Mouse (Mus musculus) natural killer cell, adult 2 months (primary cell): ENCODE data around the gene Atg2a.
"Not testable (repeated sequence)": the region's sequence is repeated elsewhere in the genome, so short reads cannot be mapped to it uniquely, and the experiment has no call there.

Source experiments
- DNase-seq, 2 experiments: peaks; one replicate each; pipeline ENCODE4 v3.0.0; 2022; ENCODE audit warnings: low spot score in 2 of 2

The Atg2a gene

GRCm38 (mm10) chr19:6276426-6277421 is 35.3 kb downstream of the Atg2a start, which contains the start of gene Ehd1:
Gene Ehd1, plus strand, starts transcription at chr19:6276725.
- DNase-seq: peak; percentile 94 to 98

GRCm38 (mm10) chr19:6277661-6278438 is 36.4 kb downstream of the Atg2a start:
- DNase-seq: peak in 1 of 2 experiments; percentile 68

- no peak for DNase-seq
Measured at GRCm38 (mm10) chr19:6278439-6279073, 37.1 kb downstream of the Atg2a start.

- no peak for DNase-seq
Measured at GRCm38 (mm10) chr19:6279481-6280144, 38.1 kb downstream of the Atg2a start.

- DNase-seq: no peak
Measured at GRCm38 (mm10) chr19:6280554-6280953, 39.1 kb downstream of the Atg2a start.

- DNase-seq: no peak
Measured at GRCm38 (mm10) chr19:6281122-6282020, 39.9 kb downstream of the Atg2a start.

- no peak for DNase-seq
Measured at GRCm38 (mm10) chr19:6283001-6283400, 41.5 kb downstream of the Atg2a start.

- DNase-seq: no peak
Measured at GRCm38 (mm10) chr19:6284502-6284901, 43.0 kb downstream of the Atg2a start.

- DNase-seq: no peak
Measured at GRCm38 (mm10) chr19:6285226-6285625, 43.8 kb downstream of the Atg2a start.

GRCm38 (mm10) chr19:6285632-6286433 is 44.4 kb downstream of the Atg2a start:
- DNase-seq: no peak

GRCm38 (mm10) chr19:6286434-6287401 is 45.2 kb downstream of the Atg2a start:
- DNase-seq: no peak

- no peak for DNase-seq
Measured at GRCm38 (mm10) chr19:6288236-6288894, 46.9 kb downstream of the Atg2a start.

- DNase-seq: no peak
Measured at GRCm38 (mm10) chr19:6289696-6290238, 48.3 kb downstream of the Atg2a start.

- DNase-seq: not testable (repeated sequence)
Measured at GRCm38 (mm10) chr19:6290720-6291116, 49.2 kb downstream of the Atg2a start.

- no peak for DNase-seq
Measured at GRCm38 (mm10) chr19:6291117-6291781, 49.8 kb downstream of the Atg2a start.

- no peak for DNase-seq
Measured at GRCm38 (mm10) chr19:6292262-6292661, 50.8 kb downstream of the Atg2a start.

- DNase-seq: no peak
Measured at GRCm38 (mm10) chr19:6294301-6294700, 52.8 kb downstream of the Atg2a start.
